ENCODE assay signal across 25 mouse cellular contexts in genomic region chr4:34122959-34123520, GRCm38 (mm10).
DNase-seq lines count a peak whose midpoint lies in the region; ATAC-seq lines count a peak whose summit lies in the region.
"Had no signal": no experiment of that assay in that cellular context is flagged by ENCODE, and none has a peak within 500 bp of the region (broad histone marks: within the 10 kb centered on the region; RNA-seq: fewer than 3 reads in every experiment).

No protein-coding gene starts in this region.

- H3K4me1 ChIP-seq in heart, embryonic 11.5 days (ENCODE audit: control insufficient read depth, insufficient read depth, low read length) = no peaks in the 10 kb centered on the region
- H3K4me1 ChIP-seq: forebrain, embryonic 10.5 days; hindbrain, embryonic 12.5 days; limb, embryonic 15.5 days had no signal

- no peaks in the 10 kb centered on the region for H3K27me3 ChIP-seq in heart, embryonic 11.5 days (ENCODE audit: control insufficient read depth, insufficient read depth, low read length)
- H3K27me3 ChIP-seq: CH12.LX; hindbrain, embryonic 12.5 days; limb, embryonic 15.5 days; Patski had no signal

- DNase-seq in heart, postnatal 14 days = no peak
- peak; percentile 3 to 5 for DNase-seq in layer of hippocampus, adult 8-10 months (ENCODE audit: low spot score in 2 of 2)
- no peak for DNase-seq in layer of hippocampus, adult 11-12 months (ENCODE audit: low spot score)
- peak; percentile 5 for DNase-seq in right cerebral cortex, postnatal 25 days
- DNase-seq in right cerebral cortex, postnatal 10 days (ENCODE audit: low spot score in 2 of 2) = no peak
- DNase-seq in cerebellum, adult 8-10 months = no peak
- DNase-seq: adrenal gland, postnatal 36 days; B cell, adult 2 months; cerebellum, adult 11-12 months; cerebellum, postnatal 14 days; gastrocnemius, postnatal 10 days; kidney, postnatal 25 days; lung, embryonic 14.5 days; lung, postnatal 4 days; midbrain, embryonic 14.5 days had no signal

- intact Hi-C loops in heart, postnatal 14 days (cut with DNase I) = no loop called here

- peak overlapping the region; percentile 14; the same call in 1 of the 2 replicates for H3K4me2 ChIP-seq in heart, embryonic 11.5 days
- H3K4me2 ChIP-seq: hindbrain, embryonic 12.5 days; limb, embryonic 15.5 days; lung, embryonic 14.5 days had no signal

- ATAC-seq in heart, embryonic 11.5 days (replicated peaks; ENCODE audit: insufficient number of reproducible peaks, low FRiP score, low TSS enrichment) = no peak
- ATAC-seq: forebrain, embryonic 16.5 days; intestine, postnatal 0 days; Patski had no signal

- no peaks in the 10 kb centered on the region for H3K9me3 ChIP-seq in heart, embryonic 11.5 days (replicated peaks; ENCODE audit: control insufficient read depth, low read length)
- H3K9me3 ChIP-seq: forebrain, embryonic 10.5 days; G1E; hindbrain, embryonic 12.5 days; limb, embryonic 15.5 days had no signal

- H3K4me3 ChIP-seq in heart, embryonic 11.5 days (ENCODE audit: low read depth, low read length) = no peak overlapping the region
- H3K4me3 ChIP-seq: forebrain, embryonic 10.5 days; hindbrain, embryonic 12.5 days; limb, embryonic 15.5 days had no signal

- no peak overlapping the region for H3K27ac ChIP-seq in heart, embryonic 11.5 days (ENCODE audit: low read depth, low read length)
- H3K27ac ChIP-seq: forebrain, embryonic 10.5 days; hindbrain, embryonic 12.5 days; limb, embryonic 15.5 days; liver, embryonic 14.5 days had no signal

- H3K36me3 ChIP-seq in heart, embryonic 11.5 days (ENCODE audit: control insufficient read depth, insufficient read depth, low read length) = no peaks in the 10 kb centered on the region
- H3K36me3 ChIP-seq: forebrain, embryonic 10.5 days; G1E; hindbrain, embryonic 12.5 days; limb, embryonic 15.5 days had no signal

- H3K9ac ChIP-seq in heart, embryonic 11.5 days (ENCODE audit: low read depth, low read length) = no peak overlapping the region
- H3K9ac ChIP-seq: hindbrain, embryonic 12.5 days; limb, embryonic 15.5 days; liver, embryonic 14.5 days; lung, embryonic 14.5 days had no signal

- WGBS in heart, embryonic 11.5 days (ENCODE audit: insufficient replicate concordance) = 34% methylated on average over 9 of the region's 9 CpGs

Comparison
In these comparisons a context has a peak if more than half of its experiments do, and no peak if none do; other contexts are left out.
1. DNase-seq: peak in layer of hippocampus, adult 8-10 months (2 of 2) and right cerebral cortex, postnatal 25 days (single experiment); none in heart, postnatal 14 days (0 of 2), layer of hippocampus, adult 11-12 months (single experiment), right cerebral cortex, postnatal 10 days (0 of 2) and cerebellum, adult 8-10 months (single experiment).